ENCODE assay signal across 8 mouse cellular contexts in genomic region chr5:139505073-139505606, GRCm38 (mm10). TPM values are rescaled to one million over a fixed set of nuclear protein-coding genes. Genes with fewer than 3 reads are reported as not detected.
DNase-seq lines count a peak whose midpoint lies in the region; ATAC-seq and TF ChIP-seq lines count a peak whose summit lies in the region.

No protein-coding gene starts in this region.

- no peak overlapping the region for H3K4me2 ChIP-seq in kidney, embryonic 15.5 days

- H3K4me3 ChIP-seq in C2C12 (ENCODE audit: insufficient read depth, poor library complexity, severe bottlenecking), result no peak overlapping the region
- no peak overlapping the region for H3K4me3 ChIP-seq in cortical plate, adult 2 months (ENCODE audit: insufficient read depth, low read length)
- H3K4me3 ChIP-seq in kidney, embryonic 15.5 days (replicated peaks), result no peak overlapping the region
- no peak overlapping the region for H3K4me3 ChIP-seq in liver, adult 2 months (ENCODE audit: insufficient read depth, low read depth, low read length)
- H3K4me3 ChIP-seq in olfactory bulb, adult 2 months (ENCODE audit: insufficient read depth, low read depth, low read length), result no peak overlapping the region

- no peak for TF ChIP-seq POLR2A in cortical plate, adult 2 months (IDR thresholded peaks at IDR 0.05; ENCODE audit: extremely low read depth, insufficient read depth, low read length)
- TF ChIP-seq POLR2A in liver, adult 2 months (IDR thresholded peaks at IDR 0.05; ENCODE audit: extremely low read depth, insufficient read depth, low read length), result no peak
- no peak for TF ChIP-seq POLR2A in olfactory bulb, adult 2 months (IDR thresholded peaks at IDR 0.05; ENCODE audit: insufficient read depth, low read depth, low read length)

- no peaks in the 10 kb centered on the region for H3K4me1 ChIP-seq in cortical plate, adult 2 months (ENCODE audit: control insufficient read depth, insufficient read depth, low read length)
- H3K4me1 ChIP-seq in kidney, embryonic 15.5 days, result 0 out of 2 replicates have a peak, but pooled peaks cover 2% of the 10 kb centered on the region
- H3K4me1 ChIP-seq in liver, adult 2 months (ENCODE audit: control insufficient read depth, insufficient read depth, low read length), result no peaks in the 10 kb centered on the region
- no peaks in the 10 kb centered on the region for H3K4me1 ChIP-seq in olfactory bulb, adult 2 months (ENCODE audit: control insufficient read depth, insufficient read depth, low read length)

- H3K36me3 ChIP-seq in C2C12 (ENCODE audit: control insufficient read depth, insufficient read depth), result no peaks in the 10 kb centered on the region
- no peaks in the 10 kb centered on the region for H3K36me3 ChIP-seq in kidney, embryonic 15.5 days
- H3K36me3 ChIP-seq in liver, adult 2 months (ENCODE audit: control insufficient read depth, insufficient read depth, low read length), result no peaks in the 10 kb centered on the region

- H3K27me3 ChIP-seq in C2C12 (ENCODE audit: control insufficient read depth, insufficient read depth, insufficient read length), result peaks cover 36% of the 10 kb centered on the region
- H3K27me3 ChIP-seq in kidney, embryonic 15.5 days, result peaks cover 22% of the 10 kb centered on the region
- H3K27me3 ChIP-seq in liver, adult 2 months (ENCODE audit: control insufficient read depth, insufficient read depth, low read length), result peaks cover 2% of the 10 kb centered on the region; the same call in 1 of the 2 replicates

- peak; percentile 76 to 91 for DNase-seq in adrenal gland, adult (ENCODE audit: inconsistent age in 2 of 2, low spot score in 1 of 2)
- peak; percentile 48 for DNase-seq in liver, adult 2 months (ENCODE audit: extremely low read depth, low read depth, low spot score)
- DNase-seq in thymus, adult 18-20 months, result peak; percentile 31 to 33

- H3K79me3 ChIP-seq in C2C12 (ENCODE audit: low read depth), result no peaks in the 10 kb centered on the region

- 7% methylated on average over 12 of the region's 14 CpGs for WGBS in kidney, embryonic 15.5 days
- 2% methylated on average over 14 of the region's 14 CpGs for whole genome bisulfite sequencing in liver, adult 2 months
- WGBS in olfactory bulb, adult 2 months, result 5% methylated on average over 14 of the region's 14 CpGs

- no peak overlapping the region for H3ac ChIP-seq in C2C12 (ENCODE audit: control insufficient read depth, insufficient read length, low read depth)

- H3K79me2 ChIP-seq in C2C12 (ENCODE audit: control insufficient read depth, insufficient read depth), result no peaks in the 10 kb centered on the region
- H3K79me2 ChIP-seq in liver, adult 2 months (ENCODE audit: control insufficient read depth, insufficient read depth, low read length), result no peaks in the 10 kb centered on the region

- H3K9ac ChIP-seq in kidney, embryonic 15.5 days, result no peak overlapping the region
- no peak overlapping the region for H3K9ac ChIP-seq in liver, adult 2 months (ENCODE audit: low read depth, low read length)

- no peaks in the 10 kb centered on the region for H3K9me3 ChIP-seq in kidney, embryonic 15.5 days (replicated peaks)

- no peak overlapping the region for H3K27ac ChIP-seq in cortical plate, adult 2 months (ENCODE audit: insufficient read depth, low read length)
- no peak overlapping the region for H3K27ac ChIP-seq in kidney, embryonic 15.5 days
- H3K27ac ChIP-seq in liver, adult 2 months (replicated peaks; ENCODE audit: insufficient read depth, low read depth, low read length), result no peak overlapping the region
- no peak overlapping the region for H3K27ac ChIP-seq in olfactory bulb, adult 2 months (ENCODE audit: insufficient read depth, low read depth, low read length)

- TF ChIP-seq CTCF in C2C12 (IDR thresholded peaks at IDR 0.05; ENCODE audit: control insufficient read depth, insufficient read depth, insufficient read length), result peak; percentile 89
- TF ChIP-seq CTCF in cortical plate, adult 2 months (IDR thresholded peaks at IDR 0.05; ENCODE audit: extremely low read depth, insufficient read depth, low read length), result peak; percentile 79
- TF ChIP-seq CTCF in liver, adult 2 months (IDR thresholded peaks at IDR 0.05; ENCODE audit: low read depth, low read length), result peak; percentile 94
- peak; percentile 70; the same call in 1 of the 2 replicates for TF ChIP-seq CTCF in olfactory bulb, adult 2 months (IDR thresholded peaks at IDR 0.05; ENCODE audit: insufficient read depth, low read depth, low read length)

- peak; percentile 97 for ATAC-seq in granulocyte monocyte progenitor cell, adult 5-6 weeks (replicated peaks; ENCODE audit: poor library complexity, severe bottlenecking)
- ATAC-seq in kidney, embryonic 15.5 days (replicated peaks; ENCODE audit: low FRiP score), result peak; percentile 56; the same call in 1 of the 2 replicates

TF ChIP-seq in C2C12, 6 proteins besides CTCF, POLR2A, EP300 and RAD21:
- TF ChIP-seq FOSL1 (IDR thresholded peaks at IDR 0.05; ENCODE audit: insufficient read depth, low read length, poor library complexity, severe bottlenecking) (no peak), USF1 (IDR thresholded peaks at IDR 0.05; ENCODE audit: low read depth) (no peak), CEBPB (IDR thresholded peaks at IDR 0.05; ENCODE audit: low read depth) (no peak), MYOG (IDR thresholded peaks at IDR 0.05; ENCODE audit: control insufficient read depth, extremely low read depth, insufficient read length) (no peak), MYOD1 (IDR thresholded peaks at IDR 0.05; ENCODE audit: control insufficient read depth, insufficient read length, low read depth) (no peak), MAX (IDR thresholded peaks at IDR 0.05) (no peak)

RNA-seq across cellular contexts. Expression of gene Zfand2a, which starts 20.8 kb away (rescaled TPM):
- polyA plus RNA-seq in C2C12 (2012; fragmentation: generic; extraction: Trizol), result 23.6 TPM
- polyA plus RNA-seq in cortical plate, adult 2 months (2012; rRNA removed), result 52.5 and 55.4 TPM in 2 replicates
- 7.8 and 14.9 TPM in 2 replicates for total RNA-seq in granulocyte monocyte progenitor cell, adult 5-6 weeks (2014; fragmentation: Nextera tagmentation)
- total RNA-seq in granulocyte monocyte progenitor cell, adult 5-6 weeks (2017), result 13.0 and 20.6 TPM in 2 replicates
- polyA plus RNA-seq in kidney, embryonic 15.5 days (2015; fragmentation: Nextera tagmentation; extraction: Ambion mirVana), result 9.8 and 13.2 TPM in 2 replicates
- 3.9 and 5.2 TPM in 2 replicates for total RNA-seq in liver, adult 2 months (2014; rRNA removed)
- polyA plus RNA-seq in liver, adult 2 months (2012; rRNA removed), result 6.4 and 6.5 TPM in 2 replicates
- polyA plus RNA-seq in olfactory bulb, adult 2 months (2012; ENCODE audit: insufficient read depth, insufficient read length, low replicate concordance, missing spikeins), result not detected in 2 replicates

RNA-seq across cellular contexts. Expression of gene Uncx, which starts 38.2 kb away (rescaled TPM):
- not detected for polyA plus RNA-seq in C2C12 (2012; fragmentation: generic; extraction: Trizol)
- not detected in 2 replicates for polyA plus RNA-seq in cortical plate, adult 2 months (2012; rRNA removed)
- not detected in 2 replicates for total RNA-seq in granulocyte monocyte progenitor cell, adult 5-6 weeks (2014; fragmentation: Nextera tagmentation)
- total RNA-seq in granulocyte monocyte progenitor cell, adult 5-6 weeks (2017), result not detected in 2 replicates
- polyA plus RNA-seq in kidney, embryonic 15.5 days (2015; fragmentation: Nextera tagmentation; extraction: Ambion mirVana), result 90.8 and 96.1 TPM in 2 replicates
- total RNA-seq in liver, adult 2 months (2014; rRNA removed), result not detected in 2 replicates
- not detected in 2 replicates for polyA plus RNA-seq in liver, adult 2 months (2012; rRNA removed)
- not detected in 2 replicates for polyA plus RNA-seq in olfactory bulb, adult 2 months (2012; ENCODE audit: insufficient read depth, insufficient read length, low replicate concordance, missing spikeins)

RNA-seq across cellular contexts. Expression of gene 3110082I17Rik, which starts 44.8 kb away (rescaled TPM):
- 31.4 TPM for polyA plus RNA-seq in C2C12 (2012; fragmentation: generic; extraction: Trizol)
- polyA plus RNA-seq in cortical plate, adult 2 months (2012; rRNA removed), result 12.9 and 15.4 TPM in 2 replicates
- total RNA-seq in granulocyte monocyte progenitor cell, adult 5-6 weeks (2014; fragmentation: Nextera tagmentation), result 25.0 and 44.6 TPM in 2 replicates
- total RNA-seq in granulocyte monocyte progenitor cell, adult 5-6 weeks (2017), result 52.1 and 54.1 TPM in 2 replicates
- 39.9 and 43.3 TPM in 2 replicates for polyA plus RNA-seq in kidney, embryonic 15.5 days (2015; fragmentation: Nextera tagmentation; extraction: Ambion mirVana)
- 1.6 and 2.6 TPM in 2 replicates for total RNA-seq in liver, adult 2 months (2014; rRNA removed)
- 2.2 and 7.4 TPM in 2 replicates for polyA plus RNA-seq in liver, adult 2 months (2012; rRNA removed)
- polyA plus RNA-seq in olfactory bulb, adult 2 months (2012; ENCODE audit: insufficient read depth, insufficient read length, low replicate concordance, missing spikeins), result not detected in 2 replicates

Comparison
In these comparisons a context has a peak if more than half of its experiments do, and no peak if none do; other contexts are left out.
1. DNase-seq: peak in every context shown above with its lines; median percentile 84 in adrenal gland, adult; 48 in liver, adult 2 months; 32 in thymus, adult 18-20 months.
2. RNA of gene Uncx, which starts 38.2 kb away (polyA plus RNA-seq): 90.8 to 96.1 TPM in kidney, embryonic 15.5 days; not detected in cortical plate, adult 2 months, not detected in C2C12 (single experiment), not detected in liver, adult 2 months and not detected in olfactory bulb, adult 2 months; every median in the first group is over 10 times any median in the second.
3. Peak in every context shown above with its lines, with median percentiles within 50 percentile points of each other: CTCF ChIP-seq.